Mouse (Mus musculus) liver, embryonic 14.5 days (tissue): Measurements from ENCODE around the gene Olfr309. TPM values are rescaled to one million over a fixed set of nuclear protein-coding genes. Genes with fewer than 3 reads are reported as not detected.
"Not testable (repeated sequence)": the region's sequence is repeated elsewhere in the genome, so short reads cannot be mapped to it uniquely, and the experiment has no call there.

Source experiments
- ATAC-seq: fragments of 200-750 bp; cut with Nextera tagmentation; 2 replicates; pipeline ENCODE4 v1.8.0; 2017; ENCODE audit warnings: moderate number of reproducible peaks, mild to moderate bottlenecking, moderate library complexity; ENCODE audit not compliant: insufficient read depth
- DNase-seq, 3 experiments: peaks; one replicate each; pipeline ENCODE4 v3.0.0-alpha.2; 2012 to 2013; ENCODE audit warnings: low read depth in 3 of 3, low spot score in 3 of 3
- H3K27ac ChIP-seq: fragments of 300-500 bp; sonication (generic); 2 replicates; pipeline ENCODE4 v1.5.1; 2014; ENCODE audit warnings: moderate library complexity, mild to moderate bottlenecking, control low read depth, inconsistent platforms
- H3K27me3 ChIP-seq: fragments of 300-500 bp; sonication (generic); 2 replicates; pipeline ENCODE4 v1.6.1; 2014; ENCODE audit warnings: mild to moderate bottlenecking, low read length, moderate library complexity; ENCODE audit not compliant: control insufficient read depth, insufficient read depth
- H3K36me3 ChIP-seq: fragments of 300-500 bp; sonication (generic); replicated peaks from 2 replicates; pipeline ENCODE4 v1.6.1; 2014; ENCODE audit warnings: low read depth; ENCODE audit not compliant: control insufficient read depth, insufficient read depth
- H3K4me1 ChIP-seq, 2 experiments: fragments of 200-500 bp in 1 of 2; fragments of 300-500 bp in 1 of 2; sonication (generic) in 1 of 2; replicated peaks; 2 replicates each; pipeline ENCODE4 v1.6.1; 2012 to 2014; ENCODE audit warnings: antibody characterized with exemption in 1 of 2, inconsistent platforms in 1 of 2, low read length in 1 of 2; ENCODE audit not compliant: control insufficient read depth in 2 of 2, insufficient read depth in 2 of 2
- H3K4me2 ChIP-seq: fragments of 300-500 bp; sonication (generic); 2 replicates; pipeline ENCODE4 v1.6.1; 2014; ENCODE audit warnings: low read depth, mild to moderate bottlenecking, control low read depth, moderate library complexity
- H3K4me3 ChIP-seq, 2 experiments: fragments of 200-500 bp in 1 of 2; fragments of 300-500 bp in 1 of 2; sonication (generic) in 1 of 2; 2 replicates each; pipeline ENCODE4 v1.5.1; 2012 to 2014; ENCODE audit warnings: low read depth in 2 of 2, low read length in 2 of 2, mild to moderate bottlenecking in 2 of 2, control low read depth in 1 of 2, inconsistent platforms in 1 of 2, moderate library complexity in 1 of 2; ENCODE audit not compliant: insufficient read depth in 1 of 2
- H3K9ac ChIP-seq: fragments of 300-500 bp; sonication (generic); replicated peaks from 2 replicates; pipeline ENCODE4 v1.6.1; 2014; ENCODE audit warnings: mild to moderate bottlenecking, control low read depth, moderate library complexity
- H3K9me3 ChIP-seq: fragments of 300-500 bp; sonication (generic); 2 replicates; pipeline ENCODE4 v1.6.1; 2016; ENCODE audit warnings: low read length, mixed read lengths; ENCODE audit not compliant: control insufficient read depth
- CTCF ChIP-seq: IDR thresholded peaks from 2 replicates; pipeline ENCODE4 v1.5.1; 2016; ENCODE audit warnings: antibody characterized with exemption, low read depth, control low read depth
- EP300 ChIP-seq: IDR thresholded peaks from 2 replicates; pipeline ENCODE4 v1.6.1; 2016; ENCODE audit warnings: antibody characterized with exemption, low read depth
- WGBS: fragments of 180-500 bp; shearing (Covaris S2); extraction: QIAGEN DNeasy Blood & Tissue Kit; methylation state at CpG from one replicate; pipeline ENCODE4 v1.1.7; 2014; ENCODE audit not compliant: insufficient replicate concordance; 5-methylcytosine and 5-hydroxymethylcytosine counted together
- polyA plus RNA-seq, 2 experiments: library from polyadenylated mRNA; depleted of rRNA in 1 of 2; stranded (reverse) in 1 of 2; unstranded in 1 of 2; fragments of >200 nt; fragmentation: Nextera tagmentation in 1 of 2; extraction: Ambion mirVana in 1 of 2; gene quantifications; 2 replicates each; pipeline versions ENCODE4 v1.2.1 to v1.2.3; 2012 to 2014

Olfr309 gene
- not detected in 2 replicates for polyA plus RNA-seq (2012; rRNA removed)
- not detected in 2 replicates for polyA plus RNA-seq (2014; fragmentation: Nextera tagmentation; extraction: Ambion mirVana)

DNA sequence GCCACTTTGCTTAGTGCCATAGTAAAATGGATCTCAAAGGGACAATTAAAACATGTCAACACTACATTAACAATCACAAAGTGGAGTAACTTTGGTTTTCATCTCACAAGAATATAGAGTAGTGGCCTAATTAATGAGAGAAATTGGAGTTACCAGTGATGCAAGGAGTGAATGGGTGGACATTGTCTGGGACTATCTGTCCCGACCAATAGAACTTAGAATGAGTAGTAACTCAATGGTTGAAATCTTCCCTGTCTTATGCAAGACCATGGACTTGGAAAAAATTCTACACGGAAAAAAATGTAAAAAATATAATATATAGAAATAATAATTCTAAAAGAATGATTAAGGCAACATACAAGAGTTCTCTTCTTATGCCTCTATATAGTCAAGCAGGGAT, at the start of gene Olfr309:
Gene Olfr309, minus strand, starts transcription at position 101 of the 400 bp plus-strand sequence.
- Histone ChIP-seq H3K27me3 (no peaks in the 10 kb centered on the region), H3K27ac (no peak within 1 kb of the TSS), H3K36me3 (no peaks in the 10 kb centered on the region), H3K4me1 (no peaks in the 10 kb centered on the region), H3K4me2 (no peak within 1 kb of the TSS), H3K4me3 (no peak within 1 kb of the TSS), H3K9ac (no peak within 1 kb of the TSS), H3K9me3 (no peaks in the 10 kb centered on the region)
- ATAC-seq (no peak), DNase-seq (no peak)
- no peak for TF ChIP-seq EP300
- TF ChIP-seq CTCF: no peak
- 45% methylated on average over 2 of the region's 2 CpGs for WGBS

DNA sequence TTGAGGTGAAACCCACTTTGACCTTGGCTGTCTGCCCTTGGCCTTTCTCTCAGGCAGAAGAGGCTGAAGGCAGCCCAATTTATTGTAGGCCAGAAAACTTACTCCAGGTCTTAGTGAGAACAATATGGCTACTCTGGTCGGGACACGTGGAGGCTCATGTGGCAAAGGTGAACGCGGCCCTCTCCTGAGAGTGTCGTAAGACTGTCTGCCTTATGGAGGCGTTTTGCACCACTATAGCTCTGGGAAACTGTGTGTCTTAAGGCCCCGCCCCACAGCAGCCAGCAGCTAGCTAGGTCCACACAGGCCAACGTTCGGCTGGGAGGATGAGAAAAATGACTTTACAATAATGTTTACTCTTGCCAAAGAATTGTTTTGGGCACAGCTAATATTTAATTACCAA, 32.8 kb upstream of the Olfr309 start:
- not testable (repeated sequence) for DNase-seq, ATAC-seq, H3K4me1 ChIP-seq, H3K4me2 ChIP-seq, H3K27ac ChIP-seq, H3K9me3 ChIP-seq, H3K36me3 ChIP-seq, H3K9ac ChIP-seq, H3K27me3 ChIP-seq, H3K4me3 ChIP-seq
- WGBS: 77% methylated on average over 9 of the region's 9 CpGs

DNA sequence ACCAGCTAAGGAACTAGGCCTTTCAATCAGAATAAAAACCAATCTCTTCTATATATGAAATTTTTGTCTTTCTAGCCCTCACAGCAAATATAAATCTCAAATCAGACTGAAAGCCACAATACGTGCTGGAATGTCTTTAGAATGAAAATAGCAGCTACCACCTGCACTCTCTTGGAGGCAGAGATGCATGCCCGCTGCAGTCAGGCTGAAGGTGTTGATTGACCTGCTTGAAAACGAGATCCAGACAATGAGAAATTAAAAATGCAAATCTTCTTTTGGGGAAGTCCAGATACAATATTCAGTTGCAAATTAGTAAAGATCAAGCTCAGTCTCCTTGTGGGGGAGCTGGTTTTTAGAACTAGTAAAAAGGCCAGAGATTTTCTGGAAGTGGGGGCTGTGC, 30.7 kb upstream of the Olfr309 start:
- no peak for TF ChIP-seq EP300
- TF ChIP-seq CTCF: no peak
- 43% methylated on average over 3 of the region's 3 CpGs for WGBS
- Histone ChIP-seq H3K4me3 (no peak overlapping the region), H3K27me3 (no peaks in the 10 kb centered on the region), H3K9me3 (no peaks in the 10 kb centered on the region), H3K4me2 (no peak overlapping the region), H3K27ac (no peak overlapping the region), H3K4me1 (no peaks in the 10 kb centered on the region), H3K9ac (no peak overlapping the region), H3K36me3 (no peaks in the 10 kb centered on the region)
- DNase-seq (no peak), ATAC-seq (no peak)

DNA sequence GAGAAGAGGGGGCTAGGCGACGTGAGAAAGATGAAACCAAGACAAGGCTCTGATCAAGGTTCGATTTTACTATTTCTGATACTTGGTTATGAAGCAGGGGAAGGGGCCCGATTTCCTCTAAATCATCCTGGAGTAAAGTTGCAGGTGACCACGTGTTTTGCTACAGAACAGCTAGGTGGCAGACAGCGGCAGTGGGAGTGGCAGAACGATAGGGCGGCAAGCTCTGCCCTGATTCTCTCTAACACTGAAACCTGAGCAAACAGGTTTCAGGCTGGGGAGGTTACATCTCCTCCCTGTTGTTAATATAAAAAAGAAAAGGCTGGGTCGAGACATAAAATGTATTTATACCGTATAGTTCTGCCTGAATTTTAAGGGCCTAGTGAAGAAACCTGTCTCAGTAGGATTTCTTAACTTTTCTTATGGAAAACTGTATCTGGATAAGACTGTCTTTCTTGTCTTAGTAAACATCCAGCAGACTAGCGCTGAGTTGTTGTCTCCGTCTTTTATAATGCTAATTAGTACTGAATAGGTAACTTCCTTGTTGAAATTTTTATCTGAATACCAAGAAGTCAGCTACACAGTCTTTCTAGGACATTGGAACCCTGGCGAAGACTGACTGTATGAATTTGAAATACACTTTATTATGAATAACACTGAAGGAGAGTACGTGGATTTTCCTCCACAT, 29.5 kb upstream of the Olfr309 start:
- Histone ChIP-seq H3K27me3 (no peaks in the 10 kb centered on the region), H3K4me2 (no peak overlapping the region), H3K4me3 (no peak overlapping the region), H3K9ac (no peak overlapping the region), H3K4me1 (no peaks in the 10 kb centered on the region), H3K9me3 (no peaks in the 10 kb centered on the region), H3K27ac (no peak overlapping the region), H3K36me3 (no peaks in the 10 kb centered on the region)
- no peak for ATAC-seq
- 55% methylated on average over 14 of the region's 14 CpGs for WGBS
- DNase-seq: no peak
- TF ChIP-seq CTCF: no peak
- TF ChIP-seq EP300: no peak

DNA sequence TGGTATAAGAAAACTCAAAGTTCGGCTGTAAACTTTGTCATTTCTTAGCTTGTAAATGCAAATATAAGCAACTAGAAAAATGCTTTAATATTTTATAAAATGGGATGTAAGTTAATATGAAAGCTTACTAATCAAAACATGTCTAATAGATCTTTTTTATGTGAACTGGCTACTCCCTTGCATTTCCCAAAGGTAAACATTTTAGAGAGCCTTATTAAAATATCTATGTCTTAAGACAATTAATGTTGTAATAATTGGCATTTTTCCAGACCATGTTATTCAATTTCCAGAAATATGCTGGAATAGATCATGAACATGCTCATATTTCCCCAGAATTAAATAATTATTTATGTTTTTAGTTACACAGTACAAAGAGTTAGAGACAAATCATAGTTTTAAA, 24.0 kb upstream of the Olfr309 start, which contains the start of gene Olfr307:
Gene Olfr307, minus strand, starts transcription at position 101 of the 400 bp plus-strand sequence.
- Histone ChIP-seq H3K9ac (no peak within 1 kb of the TSS), H3K27ac (no peak within 1 kb of the TSS), H3K27me3 (no peaks in the 10 kb centered on the region), H3K4me3 (no peak within 1 kb of the TSS), H3K4me1 (no peaks in the 10 kb centered on the region), H3K4me2 (no peak within 1 kb of the TSS), H3K9me3 (no peaks in the 10 kb centered on the region), H3K36me3 (no peaks in the 10 kb centered on the region)
- TF ChIP-seq EP300 (no peak), CTCF (no peak)
- 49% methylated on average over 1 of the region's 1 CpGs for WGBS
- no peak for ATAC-seq
- DNase-seq: no peak
